Mouse (Mus musculus): Measurements from ENCODE around the gene Anapc10. TPM values are rescaled to one million over a fixed set of nuclear protein-coding genes. Genes with fewer than 3 reads are reported as not detected.

Anapc10 gene
- polyA plus RNA-seq, 1 experiment from 2014 or later = 35.7 TPM

Other genes with a start within 250 kb of the Anapc10 start
- 9.3 and 10.3 TPM in 2 replicates for gene Otud4, start 72.2 kb upstream of the Anapc10 start, polyA plus RNA-seq (2015; fragmentation: Nextera tagmentation; extraction: Ambion mirVana)
- gene Abce1, start 80 bp upstream of the Anapc10 start, polyA plus RNA-seq (2015; fragmentation: Nextera tagmentation; extraction: Ambion mirVana) = 80.6 and 89.9 TPM in 2 replicates